Mouse (Mus musculus) heart, postnatal 0 days (tissue): Measurements from ENCODE around the gene Dpagt1. TPM values are rescaled to one million over a fixed set of nuclear protein-coding genes. Genes with fewer than 3 reads are reported as not detected.
A peak's percentile ranks its signal among the peaks of the same experiment; 100 is the strongest.

ENCODE experiments used
- ATAC-seq: fragments of 200-750 bp; cut with Nextera tagmentation; 2 replicates; pipeline ENCODE4 v1.8.0; 2017; ENCODE audit warnings: low read depth, moderate number of reproducible peaks, moderate library complexity; ENCODE audit not compliant: insufficient read depth
- DNase-seq: peaks from one replicate; pipeline ENCODE4 v3.0.0-alpha.2; 2016; ENCODE audit warnings: low spot score
- H3K27ac ChIP-seq: fragments of 300-500 bp; sonication (generic); 2 replicates; pipeline ENCODE4 v1.5.1; 2014; ENCODE audit warnings: low read depth, mild to moderate bottlenecking
- H3K27me3 ChIP-seq: fragments of 300-500 bp; sonication (generic); 2 replicates; pipeline ENCODE4 v1.6.1; 2014; ENCODE audit warnings: low read length, mixed read lengths; ENCODE audit not compliant: control insufficient read depth, insufficient read depth
- H3K36me3 ChIP-seq: fragments of 300-500 bp; sonication (generic); replicated peaks from 2 replicates; pipeline ENCODE4 v1.6.1; 2014; ENCODE audit warnings: low read length, mixed read lengths; ENCODE audit not compliant: control insufficient read depth, insufficient read depth
- H3K4me1 ChIP-seq: fragments of 300-500 bp; sonication (generic); 2 replicates; pipeline ENCODE4 v1.6.1; 2014; ENCODE audit warnings: antibody characterized with exemption; ENCODE audit not compliant: control insufficient read depth, insufficient read depth
- H3K4me2 ChIP-seq: fragments of 300-500 bp; sonication (generic); 2 replicates; pipeline ENCODE4 v1.6.1; 2014; ENCODE audit warnings: low read depth, mild to moderate bottlenecking, low read length, moderate library complexity
- H3K4me3 ChIP-seq: fragments of 300-500 bp; sonication (generic); 2 replicates; pipeline ENCODE4 v1.5.1; 2014; ENCODE audit warnings: low read depth, low read length
- H3K9ac ChIP-seq: fragments of 300-500 bp; sonication (generic); replicated peaks from 2 replicates; pipeline ENCODE4 v1.6.1; 2014; ENCODE audit warnings: low read depth, low read length, mixed read lengths
- H3K9me3 ChIP-seq: fragments of 300-500 bp; sonication (generic); replicated peaks from 2 replicates; pipeline ENCODE4 v1.6.1; 2016; ENCODE audit warnings: low read length; ENCODE audit not compliant: control insufficient read depth
- CTCF ChIP-seq: IDR thresholded peaks from 2 replicates; pipeline ENCODE4 v1.5.1; 2016; ENCODE audit warnings: antibody characterized with exemption, control low read depth, low read depth
- EP300 ChIP-seq: IDR thresholded peaks from 2 replicates; pipeline ENCODE4 v1.6.1; 2016; ENCODE audit warnings: antibody characterized with exemption, low read depth
- WGBS: fragments of 180-500 bp; shearing (Covaris S2); extraction: QIAGEN DNeasy Blood & Tissue Kit; methylation state at CpG from one replicate; pipeline ENCODE4 v1.1.7; 2014; 5-methylcytosine and 5-hydroxymethylcytosine counted together
- polyA plus RNA-seq: library from polyadenylated mRNA; unstranded; fragments of >200 nt; fragmentation: Nextera tagmentation; extraction: Ambion mirVana; gene quantifications from 2 replicates; pipeline ENCODE4 v1.2.1, GENCODE M21; 2015
- total RNA-seq: library from RNA; depleted of rRNA; stranded (reverse); fragments of >200 nt; gene quantifications from 2 replicates; pipeline ENCODE4 v1.2.3, GENCODE M21; 2014; ENCODE audit warnings: low replicate concordance; rRNA removed

The Dpagt1 gene
- total RNA-seq = 27.6 and 33.3 TPM in 2 replicates
- 24.5 and 25.2 TPM in 2 replicates for polyA plus RNA-seq

GRCm38 (mm10) chr9:44325768-44326370 lies at the start of gene Dpagt1:
Dpagt1 (plus strand) TSS chr9:44326019.
- no peaks in the 10 kb centered on the region for H3K9me3 ChIP-seq
- H3K36me3 ChIP-seq = peaks cover 21% of the 10 kb centered on the region
- TF ChIP-seq CTCF = no peak
- peak within 1 kb of the TSS; percentile 78 for H3K4me3 ChIP-seq
- 3% methylated on average over 12 of the region's 12 CpGs for WGBS
- H3K9ac ChIP-seq = peak within 1 kb of the TSS; percentile 83
- peak within 1 kb of the TSS; percentile 85 for H3K4me2 ChIP-seq
- no peak for ATAC-seq
- peaks cover 17% of the 10 kb centered on the region for H3K4me1 ChIP-seq
- DNase-seq = peak; percentile 43
- no peaks in the 10 kb centered on the region for H3K27me3 ChIP-seq
- H3K27ac ChIP-seq = peak within 1 kb of the TSS; percentile 88

- Histone ChIP-seq H3K27ac (no peak overlapping the region), H3K27me3 (peaks cover 21% of the 10 kb centered on the region; the same call in 1 of the 2 replicates), H3K9ac (no peak overlapping the region), H3K9me3 (no peaks in the 10 kb centered on the region), H3K36me3 (no peaks in the 10 kb centered on the region), H3K4me3 (no peak overlapping the region), H3K4me2 (no peak overlapping the region), H3K4me1 (peaks cover 9% of the 10 kb centered on the region; the same call in 1 of the 2 replicates)
- ATAC-seq (no peak; the same call in 1 of the 2 replicates), DNase-seq (no peak)
- 29% methylated on average over 5 of the region's 5 CpGs for WGBS
- TF ChIP-seq CTCF (no peak), EP300 (no peak)
These were observed 42.6 kb upstream of the Dpagt1 start for GRCm38 (mm10) chr9:44283183-44283582.

GRCm38 (mm10) chr9:44286256-44286850 lies 39.5 kb upstream of the Dpagt1 start:
- no peak for TF ChIP-seq EP300
- no peak for TF ChIP-seq CTCF
- Histone ChIP-seq H3K4me1 (peaks cover 19% of the 10 kb centered on the region), H3K9ac (no peak overlapping the region), H3K27ac (no peak overlapping the region), H3K36me3 (peaks cover 8% of the 10 kb centered on the region; the same call in 1 of the 2 replicates), H3K4me2 (no peak overlapping the region), H3K4me3 (no peak overlapping the region), H3K27me3 (peaks cover 25% of the 10 kb centered on the region; the same call in 1 of the 2 replicates), H3K9me3 (no peaks in the 10 kb centered on the region)
- no peak for DNase-seq
- no peak for ATAC-seq
- 19% methylated on average over 6 of the region's 6 CpGs for WGBS

GRCm38 (mm10) chr9:44287003-44287400 lies 38.8 kb upstream of the Dpagt1 start:
- H3K9ac ChIP-seq = no peak overlapping the region
- H3K4me1 ChIP-seq = peaks cover 19% of the 10 kb centered on the region
- H3K4me2 ChIP-seq = peak overlapping the region; percentile 80
- peak overlapping the region; percentile 52 for H3K4me3 ChIP-seq
- DNase-seq (no peak), ATAC-seq (0 out of 2 replicates have a peak, but pooled peaks have one; percentile 2)
- H3K27me3 ChIP-seq = peaks cover 25% of the 10 kb centered on the region; the same call in 1 of the 2 replicates
- TF ChIP-seq CTCF = no peak
- no peak for TF ChIP-seq EP300
- H3K9me3 ChIP-seq = no peaks in the 10 kb centered on the region
- 25% methylated on average over 11 of the region's 11 CpGs for whole genome bisulfite sequencing
- peaks cover 13% of the 10 kb centered on the region; the same call in 1 of the 2 replicates for H3K36me3 ChIP-seq
- H3K27ac ChIP-seq = no peak overlapping the region

GRCm38 (mm10) chr9:44287401-44288075 lies 38.3 kb upstream of the Dpagt1 start:
- TF ChIP-seq CTCF (no peak), EP300 (no peak)
- H3K9ac ChIP-seq = peak overlapping the region; percentile 58
- peak overlapping the region; percentile 80 for H3K4me2 ChIP-seq
- H3K9me3 ChIP-seq = no peaks in the 10 kb centered on the region
- H3K4me1 ChIP-seq = peaks cover 19% of the 10 kb centered on the region
- peaks cover 18% of the 10 kb centered on the region; the same call in 1 of the 2 replicates for H3K36me3 ChIP-seq
- DNase-seq (no peak), ATAC-seq (0 out of 2 replicates have a peak, but pooled peaks have one; percentile 19)
- WGBS = 1% methylated on average over 47 of the region's 47 CpGs
- H3K27me3 ChIP-seq = peaks cover 25% of the 10 kb centered on the region; the same call in 1 of the 2 replicates
- no peak overlapping the region for H3K27ac ChIP-seq
- H3K4me3 ChIP-seq = peak overlapping the region; percentile 52
